11 mouse cellular contexts compared by ENCODE assay signal in genomic region chr2:61297135-61297534, GRCm38 (mm10).
DNase-seq lines count a peak whose midpoint lies in the region; ATAC-seq and TF ChIP-seq lines count a peak whose summit lies in the region.
"Had no signal": no experiment of that assay in that cellular context is flagged by ENCODE, and none has a peak within 500 bp of the region (broad histone marks: within the 10 kb centered on the region; RNA-seq: fewer than 3 reads in every experiment).

No protein-coding gene starts in this region.

- H3K9me3 ChIP-seq in limb, embryonic 14.5 days (ENCODE audit: control insufficient read depth, low read length) = no peaks in the 10 kb centered on the region
- no peaks in the 10 kb centered on the region for H3K9me3 ChIP-seq in limb, embryonic 10.5 days (replicated peaks)
- no peaks in the 10 kb centered on the region for H3K9me3 ChIP-seq in forebrain, embryonic 12.5 days

- H3K9ac ChIP-seq in limb, embryonic 14.5 days (ENCODE audit: low read depth, low read length, severe bottlenecking) = no peak overlapping the region
- no peak overlapping the region for H3K9ac ChIP-seq in forebrain, embryonic 12.5 days

- no peaks in the 10 kb centered on the region for H3K36me3 ChIP-seq in limb, embryonic 14.5 days (ENCODE audit: control insufficient read depth, insufficient read depth, low read length)
- H3K36me3 ChIP-seq in limb, embryonic 10.5 days = no peaks in the 10 kb centered on the region
- no peaks in the 10 kb centered on the region for H3K36me3 ChIP-seq in forebrain, embryonic 12.5 days (replicated peaks)

- H3K27me3 ChIP-seq in limb, embryonic 14.5 days (ENCODE audit: control insufficient read depth, insufficient read depth, low read length) = no peaks in the 10 kb centered on the region
- H3K27me3 ChIP-seq in limb, embryonic 10.5 days (ENCODE audit: low read depth, poor library complexity, severe bottlenecking) = no peaks in the 10 kb centered on the region
- H3K27me3 ChIP-seq in forebrain, embryonic 12.5 days = no peaks in the 10 kb centered on the region

- ATAC-seq in limb, embryonic 14.5 days (ENCODE audit: low FRiP score, low read depth) = no peak
- ATAC-seq in granulocyte monocyte progenitor cell, adult 5-6 weeks (replicated peaks; ENCODE audit: poor library complexity, severe bottlenecking) = 0 out of 2 replicates have a peak, but pooled peaks have one; percentile 9
- no peak for ATAC-seq in forebrain, embryonic 12.5 days (ENCODE audit: low FRiP score)
- no peak for ATAC-seq in CD4-positive, CD25-positive, alpha-beta regulatory T cell, adult 4 months
- ATAC-seq: activated CD4-positive, CD25-positive, alpha-beta regulatory T cell, adult 4 months; forebrain, embryonic 16.5 days; inflammation-experienced regulatory T-cells, adult 6 months had no signal

- no peak for TF ChIP-seq POLR2A in limb, embryonic 14.5 days (IDR thresholded peaks at IDR 0.05; ENCODE audit: borderline replicate concordance, extremely low read depth, insufficient read depth, insufficient read length)

- H3K4me3 ChIP-seq in limb, embryonic 14.5 days (replicated peaks; ENCODE audit: low read length) = no peak overlapping the region
- no peak overlapping the region for H3K4me3 ChIP-seq in limb, embryonic 10.5 days
- H3K4me3 ChIP-seq in forebrain, embryonic 12.5 days (replicated peaks) = no peak overlapping the region

- H3K4me2 ChIP-seq in limb, embryonic 14.5 days (replicated peaks; ENCODE audit: low read depth, low read length, severe bottlenecking) = no peak overlapping the region
- H3K4me2 ChIP-seq in forebrain, embryonic 12.5 days = no peak overlapping the region

- no peak overlapping the region for H3K27ac ChIP-seq in limb, embryonic 14.5 days (replicated peaks; ENCODE audit: low read depth, low read length)
- no peak overlapping the region for H3K27ac ChIP-seq in limb, embryonic 10.5 days
- H3K27ac ChIP-seq in forebrain, embryonic 12.5 days = no peak overlapping the region

- 0 out of 2 replicates have a peak, but pooled peaks cover 7% of the 10 kb centered on the region for H3K4me1 ChIP-seq in limb, embryonic 14.5 days (ENCODE audit: control insufficient read depth, insufficient read depth, low read length)
- H3K4me1 ChIP-seq in limb, embryonic 10.5 days = no peaks in the 10 kb centered on the region
- no peaks in the 10 kb centered on the region; the same call in 1 of the 2 replicates for H3K4me1 ChIP-seq in forebrain, embryonic 12.5 days

- 71% methylated on average over 5 of the region's 5 CpGs for WGBS in limb, embryonic 14.5 days
- WGBS in limb, embryonic 10.5 days = 70% methylated on average over 5 of the region's 5 CpGs
- 75% methylated on average over 5 of the region's 5 CpGs for WGBS in forebrain, embryonic 12.5 days

- peak; percentile 14 for DNase-seq in limb, embryonic 14.5 days (ENCODE audit: low spot score)
- no peak for DNase-seq in limb, embryonic 10.5 days (ENCODE audit: low spot score)
- DNase-seq in adrenal gland, adult 18-20 months (ENCODE audit: low spot score in 2 of 2) = peak; percentile 60 to 69
- DNase-seq in lung, postnatal 25 days (ENCODE audit: low spot score) = peak; percentile 62
- DNase-seq: cerebellum, adult 2 months had no signal
